Mouse (Mus musculus): ENCODE measurements at regions not wholly inside any gene's neighbourhood (a gene's known extent, or its start where the extent isn't known, plus 50 kb on each side); places are given as distances from the start of the nearest gene placed in this dataset.
"Not testable (repeated sequence)": the region's sequence is repeated elsewhere in the genome, so short reads cannot be mapped to it uniquely, and the experiment has no call there.

GRCm38 (mm10) chr3:6427905-6428304 is 192.3 kb downstream of the 1700008P02Rik start:
- Histone ChIP-seq H3K27me3 (replicated peaks; ENCODE audit: control insufficient read depth, insufficient read depth, low read length) (no peaks in the 10 kb centered on the region), H3K4me2 (ENCODE audit: low read length) (no peak overlapping the region), H3K9ac (replicated peaks; ENCODE audit: low read depth, low read length) (no peak overlapping the region), H3K4me1 (replicated peaks; ENCODE audit: control insufficient read depth, insufficient read depth, low read length) (no peaks in the 10 kb centered on the region), H3K36me3 (ENCODE audit: control insufficient read depth, insufficient read depth) (no peaks in the 10 kb centered on the region), H3K4me3 (replicated peaks; ENCODE audit: low read length) (no peak overlapping the region), H3K9me3 (ENCODE audit: control insufficient read depth, low read length) (no peaks in the 10 kb centered on the region), H3K27ac (ENCODE audit: low read length) (no peak overlapping the region)
- 53% methylated on average over 1 of the region's 1 CpGs for WGBS
- 0 out of 2 replicates have a peak, but pooled peaks have one; percentile 33 for ATAC-seq

GRCm38 (mm10) chr3:6400871-6401270 is 219.4 kb downstream of the 1700008P02Rik start:
- no peak overlapping the region for H3K27ac ChIP-seq (ENCODE audit: low read length)
- no peak overlapping the region for H3K9ac ChIP-seq (replicated peaks; ENCODE audit: low read depth, low read length)
- no peaks in the 10 kb centered on the region for H3K36me3 ChIP-seq (ENCODE audit: control insufficient read depth, insufficient read depth)
- H3K4me3 ChIP-seq (replicated peaks; ENCODE audit: low read length) = no peak overlapping the region
- no peaks in the 10 kb centered on the region for H3K27me3 ChIP-seq (replicated peaks; ENCODE audit: control insufficient read depth, insufficient read depth, low read length)
- H3K4me1 ChIP-seq (replicated peaks; ENCODE audit: control insufficient read depth, insufficient read depth, low read length) = no peaks in the 10 kb centered on the region
- no peak overlapping the region for H3K4me2 ChIP-seq (ENCODE audit: low read length)
- no peaks in the 10 kb centered on the region for H3K9me3 ChIP-seq (ENCODE audit: control insufficient read depth, low read length)
- ATAC-seq = no peak

GRCm38 (mm10) chr3:6385669-6386068 is 234.6 kb downstream of the 1700008P02Rik start:
- H3K4me1 ChIP-seq (replicated peaks; ENCODE audit: control insufficient read depth, insufficient read depth, low read length) = no peaks in the 10 kb centered on the region
- H3K9ac ChIP-seq (replicated peaks; ENCODE audit: low read depth, low read length) = no peak overlapping the region
- H3K27ac ChIP-seq (ENCODE audit: low read length) = no peak overlapping the region
- H3K4me3 ChIP-seq (replicated peaks; ENCODE audit: low read length) = no peak overlapping the region
- H3K4me2 ChIP-seq (ENCODE audit: low read length) = no peak overlapping the region
- ATAC-seq = no peak
- H3K36me3 ChIP-seq (ENCODE audit: control insufficient read depth, insufficient read depth) = no peaks in the 10 kb centered on the region
- no peaks in the 10 kb centered on the region for H3K27me3 ChIP-seq (replicated peaks; ENCODE audit: control insufficient read depth, insufficient read depth, low read length)
- no peaks in the 10 kb centered on the region for H3K9me3 ChIP-seq (ENCODE audit: control insufficient read depth, low read length)

GRCm38 (mm10) chr3:6382896-6383295 is 237.3 kb downstream of the 1700008P02Rik start:
- Histone ChIP-seq H3K27ac (ENCODE audit: low read length) (no peak overlapping the region), H3K4me3 (replicated peaks; ENCODE audit: low read length) (no peak overlapping the region), H3K4me2 (ENCODE audit: low read length) (no peak overlapping the region), H3K4me1 (replicated peaks; ENCODE audit: control insufficient read depth, insufficient read depth, low read length) (no peaks in the 10 kb centered on the region), H3K36me3 (ENCODE audit: control insufficient read depth, insufficient read depth) (no peaks in the 10 kb centered on the region), H3K9me3 (ENCODE audit: control insufficient read depth, low read length) (no peaks in the 10 kb centered on the region), H3K9ac (replicated peaks; ENCODE audit: low read depth, low read length) (no peak overlapping the region), H3K27me3 (replicated peaks; ENCODE audit: control insufficient read depth, insufficient read depth, low read length) (no peaks in the 10 kb centered on the region)
- 0 out of 2 replicates have a peak, but pooled peaks have one; percentile 58 for ATAC-seq

GRCm38 (mm10) chr3:6382296-6382695 is 237.9 kb downstream of the 1700008P02Rik start:
- H3K4me3 ChIP-seq (replicated peaks; ENCODE audit: low read length) = no peak overlapping the region
- no peaks in the 10 kb centered on the region for H3K27me3 ChIP-seq (replicated peaks; ENCODE audit: control insufficient read depth, insufficient read depth, low read length)
- H3K4me1 ChIP-seq (replicated peaks; ENCODE audit: control insufficient read depth, insufficient read depth, low read length) = no peaks in the 10 kb centered on the region
- WGBS = 86% methylated on average over 1 of the region's 1 CpGs
- ATAC-seq = no peak
- H3K27ac ChIP-seq (ENCODE audit: low read length) = no peak overlapping the region
- H3K36me3 ChIP-seq (ENCODE audit: control insufficient read depth, insufficient read depth) = no peaks in the 10 kb centered on the region
- no peak overlapping the region for H3K4me2 ChIP-seq (ENCODE audit: low read length)
- no peaks in the 10 kb centered on the region for H3K9me3 ChIP-seq (ENCODE audit: control insufficient read depth, low read length)
- no peak overlapping the region for H3K9ac ChIP-seq (replicated peaks; ENCODE audit: low read depth, low read length)

- H3K4me2 ChIP-seq (ENCODE audit: low read length) = no peak overlapping the region
- no peaks in the 10 kb centered on the region for H3K27me3 ChIP-seq (replicated peaks; ENCODE audit: control insufficient read depth, insufficient read depth, low read length)
- H3K27ac ChIP-seq (ENCODE audit: low read length) = no peak overlapping the region
- WGBS = 70% methylated on average over 5 of the region's 5 CpGs
- no peaks in the 10 kb centered on the region for H3K36me3 ChIP-seq (ENCODE audit: control insufficient read depth, insufficient read depth)
- H3K9me3 ChIP-seq (ENCODE audit: control insufficient read depth, low read length) = no peaks in the 10 kb centered on the region
- no peaks in the 10 kb centered on the region for H3K4me1 ChIP-seq (replicated peaks; ENCODE audit: control insufficient read depth, insufficient read depth, low read length)
- no peak overlapping the region for H3K4me3 ChIP-seq (replicated peaks; ENCODE audit: low read length)
- no peak overlapping the region for H3K9ac ChIP-seq (replicated peaks; ENCODE audit: low read depth, low read length)
- no peak for ATAC-seq
Observed at GRCm38 (mm10) chr3:6381732-6382131, 238.5 kb downstream of the 1700008P02Rik start.

- not testable (repeated sequence) for H3K4me3 ChIP-seq (replicated peaks; ENCODE audit: low read length); H3K9me3 ChIP-seq (ENCODE audit: control insufficient read depth, low read length); H3K27me3 ChIP-seq (replicated peaks; ENCODE audit: control insufficient read depth, insufficient read depth, low read length); ATAC-seq; H3K4me1 ChIP-seq (replicated peaks; ENCODE audit: control insufficient read depth, insufficient read depth, low read length); H3K27ac ChIP-seq (ENCODE audit: low read length); H3K9ac ChIP-seq (replicated peaks; ENCODE audit: low read depth, low read length); H3K36me3 ChIP-seq (ENCODE audit: control insufficient read depth, insufficient read depth); H3K4me2 ChIP-seq (ENCODE audit: low read length)
- no CpG with 5 or more reads among the region's 21 CpGs for WGBS
Observed at GRCm38 (mm10) chr3:6339001-6339400, 281.2 kb downstream of the 1700008P02Rik start.

GRCm38 (mm10) chr3:6320818-6321504 is 299.3 kb downstream of the 1700008P02Rik start:
- H3K4me1 ChIP-seq (replicated peaks; ENCODE audit: control insufficient read depth, insufficient read depth, low read length) = no peaks in the 10 kb centered on the region
- H3K36me3 ChIP-seq (ENCODE audit: control insufficient read depth, insufficient read depth) = no peaks in the 10 kb centered on the region
- whole genome bisulfite sequencing = 64% methylated on average over 6 of the region's 6 CpGs
- H3K9ac ChIP-seq (replicated peaks; ENCODE audit: low read depth, low read length) = no peak overlapping the region
- H3K27ac ChIP-seq (ENCODE audit: low read length) = no peak overlapping the region
- H3K4me2 ChIP-seq (ENCODE audit: low read length) = no peak overlapping the region
- H3K4me3 ChIP-seq (replicated peaks; ENCODE audit: low read length) = no peak overlapping the region
- ATAC-seq = no peak
- no peaks in the 10 kb centered on the region for H3K9me3 ChIP-seq (ENCODE audit: control insufficient read depth, low read length)
- no peaks in the 10 kb centered on the region for H3K27me3 ChIP-seq (replicated peaks; ENCODE audit: control insufficient read depth, insufficient read depth, low read length)

- ATAC-seq = no peak
- Histone ChIP-seq H3K4me3 (replicated peaks; ENCODE audit: low read length) (no peak overlapping the region), H3K4me1 (replicated peaks; ENCODE audit: control insufficient read depth, insufficient read depth, low read length) (no peaks in the 10 kb centered on the region), H3K9me3 (ENCODE audit: control insufficient read depth, low read length) (no peaks in the 10 kb centered on the region), H3K9ac (replicated peaks; ENCODE audit: low read depth, low read length) (no peak overlapping the region), H3K27me3 (replicated peaks; ENCODE audit: control insufficient read depth, insufficient read depth, low read length) (no peaks in the 10 kb centered on the region), H3K36me3 (ENCODE audit: control insufficient read depth, insufficient read depth) (no peaks in the 10 kb centered on the region), H3K4me2 (ENCODE audit: low read length) (no peak overlapping the region), H3K27ac (ENCODE audit: low read length) (no peak overlapping the region)
Observed at GRCm38 (mm10) chr3:6289500-6289899, 330.7 kb downstream of the 1700008P02Rik start.

- no peak for ATAC-seq
- no peak overlapping the region for H3K4me3 ChIP-seq (replicated peaks; ENCODE audit: low read length)
Observed at GRCm38 (mm10) chr3:6280636-6281035, 339.6 kb downstream of the 1700008P02Rik start.

More at GRCm38 (mm10) chr3:6280636-6281035, 339.6 kb downstream of the 1700008P02Rik start:
- Histone ChIP-seq H3K9ac (replicated peaks; ENCODE audit: low read depth, low read length) (no peak overlapping the region), H3K27ac (ENCODE audit: low read length) (no peak overlapping the region), H3K4me1 (replicated peaks; ENCODE audit: control insufficient read depth, insufficient read depth, low read length) (no peaks in the 10 kb centered on the region), H3K9me3 (ENCODE audit: control insufficient read depth, low read length) (no peaks in the 10 kb centered on the region), H3K27me3 (replicated peaks; ENCODE audit: control insufficient read depth, insufficient read depth, low read length) (no peaks in the 10 kb centered on the region), H3K36me3 (ENCODE audit: control insufficient read depth, insufficient read depth) (no peaks in the 10 kb centered on the region), H3K4me2 (ENCODE audit: low read length) (no peak overlapping the region)
